Mouse (Mus musculus): Measurements from ENCODE around the gene Zfp746. TPM values are rescaled to one million over a fixed set of nuclear protein-coding genes. Genes with fewer than 3 reads are reported as not detected.

Zfp746 gene
- polyA plus RNA-seq, 1 experiment from 2014 or later, result 23.4 TPM

- H3K27me3 ChIP-seq (ENCODE audit: control insufficient read depth, insufficient read depth, low read length), result no peaks in the 10 kb centered on the region; the same call in 1 of the 2 replicates
- peaks cover 7% of the 10 kb centered on the region; the same call in 1 of the 2 replicates for H3K9me3 ChIP-seq (ENCODE audit: control insufficient read depth, low read length)
- ATAC-seq (replicated peaks; ENCODE audit: low FRiP score) (0 out of 2 replicates have a peak, but pooled peaks have one; percentile 27), DNase-seq (ENCODE audit: low spot score) (no peak)
- no peak overlapping the region for H3K27ac ChIP-seq (ENCODE audit: low read depth, low read length)
- H3K9ac ChIP-seq (ENCODE audit: low read length), result no peak overlapping the region
- no peak overlapping the region for H3K4me3 ChIP-seq (ENCODE audit: low read depth, low read length)
- H3K4me2 ChIP-seq (ENCODE audit: low read depth, low read length, severe bottlenecking), result no peak overlapping the region
- peaks cover 30% of the 10 kb centered on the region for H3K36me3 ChIP-seq (ENCODE audit: control insufficient read depth, insufficient read depth, low read length)
- no peaks in the 10 kb centered on the region for H3K4me1 ChIP-seq (replicated peaks; ENCODE audit: control insufficient read depth, insufficient read depth, low read length)
- 66% methylated on average over 43 of the region's 43 CpGs for WGBS
These were observed 61.9 kb downstream of the Zfp746 start for GRCm38 (mm10) chr6:48024330-48024993.

DNA sequence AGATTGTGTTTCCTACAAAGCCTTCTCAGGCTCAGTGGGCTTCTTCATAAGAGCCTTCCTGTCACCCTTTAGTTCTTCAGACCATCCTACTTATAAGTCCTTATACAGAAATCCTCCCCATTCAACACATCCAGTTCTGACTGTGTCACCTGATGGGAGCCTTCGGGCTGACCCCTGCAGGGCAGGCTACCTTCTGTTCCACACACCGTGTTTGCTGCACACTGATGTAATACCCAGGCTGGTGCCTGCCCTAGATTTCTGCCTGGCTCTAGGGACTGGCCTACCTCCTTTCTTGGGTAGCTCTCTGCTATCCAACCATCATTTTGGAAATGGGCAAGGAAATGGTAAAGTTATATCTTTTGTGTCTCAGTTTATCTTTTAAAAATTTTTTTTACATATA, 63.7 kb downstream of the Zfp746 start:
- DNase-seq (ENCODE audit: low spot score), result no peak
- Histone ChIP-seq H3K4me3 (ENCODE audit: low read depth, low read length) (no peak overlapping the region), H3K9ac (ENCODE audit: low read length) (no peak overlapping the region), H3K4me1 (replicated peaks; ENCODE audit: control insufficient read depth, insufficient read depth, low read length) (no peaks in the 10 kb centered on the region), H3K36me3 (ENCODE audit: control insufficient read depth, insufficient read depth, low read length) (peaks cover 25% of the 10 kb centered on the region), H3K9me3 (ENCODE audit: control insufficient read depth, low read length) (peaks cover 7% of the 10 kb centered on the region; the same call in 1 of the 2 replicates), H3K27me3 (ENCODE audit: control insufficient read depth, insufficient read depth, low read length) (no peaks in the 10 kb centered on the region; the same call in 1 of the 2 replicates), H3K4me2 (ENCODE audit: low read depth, low read length, severe bottlenecking) (no peak overlapping the region), H3K27ac (ENCODE audit: low read depth, low read length) (no peak overlapping the region)
- ATAC-seq (replicated peaks; ENCODE audit: low FRiP score), result no peak
- 84% methylated on average over 2 of the region's 2 CpGs for WGBS

DNA sequence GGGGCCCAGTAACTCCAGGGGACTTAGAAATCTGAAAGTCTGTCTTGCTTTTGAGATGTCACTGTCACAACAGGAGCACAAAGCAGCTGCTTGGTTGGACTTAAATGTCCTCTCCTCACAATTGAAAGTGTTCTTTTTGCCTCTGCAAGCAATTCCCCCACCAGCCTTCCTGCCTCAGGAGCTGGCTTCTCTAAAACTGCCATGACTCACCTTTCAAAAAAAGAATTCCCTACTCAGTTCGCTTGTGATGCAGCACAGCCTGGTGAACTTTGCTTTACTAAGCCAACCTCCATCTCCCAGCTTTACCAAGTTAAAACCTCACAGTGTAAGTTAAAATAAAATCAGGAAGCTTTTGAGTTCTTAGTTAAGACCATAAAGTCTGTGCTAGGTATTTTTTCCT, 64.7 kb downstream of the Zfp746 start:
- Histone ChIP-seq H3K27me3 (ENCODE audit: control insufficient read depth, insufficient read depth, low read length) (no peaks in the 10 kb centered on the region; the same call in 1 of the 2 replicates), H3K27ac (ENCODE audit: low read depth, low read length) (no peak overlapping the region), H3K4me1 (replicated peaks; ENCODE audit: control insufficient read depth, insufficient read depth, low read length) (no peaks in the 10 kb centered on the region), H3K9ac (ENCODE audit: low read length) (no peak overlapping the region), H3K9me3 (ENCODE audit: control insufficient read depth, low read length) (peaks cover 7% of the 10 kb centered on the region; the same call in 1 of the 2 replicates), H3K36me3 (ENCODE audit: control insufficient read depth, insufficient read depth, low read length) (peaks cover 22% of the 10 kb centered on the region), H3K4me2 (ENCODE audit: low read depth, low read length, severe bottlenecking) (no peak overlapping the region), H3K4me3 (ENCODE audit: low read depth, low read length) (no peak overlapping the region)
- no peak for ATAC-seq (replicated peaks; ENCODE audit: low FRiP score)
- no peak for DNase-seq (ENCODE audit: low spot score)
- WGBS, result 75% methylated on average over 1 of the region's 1 CpGs

DNA sequence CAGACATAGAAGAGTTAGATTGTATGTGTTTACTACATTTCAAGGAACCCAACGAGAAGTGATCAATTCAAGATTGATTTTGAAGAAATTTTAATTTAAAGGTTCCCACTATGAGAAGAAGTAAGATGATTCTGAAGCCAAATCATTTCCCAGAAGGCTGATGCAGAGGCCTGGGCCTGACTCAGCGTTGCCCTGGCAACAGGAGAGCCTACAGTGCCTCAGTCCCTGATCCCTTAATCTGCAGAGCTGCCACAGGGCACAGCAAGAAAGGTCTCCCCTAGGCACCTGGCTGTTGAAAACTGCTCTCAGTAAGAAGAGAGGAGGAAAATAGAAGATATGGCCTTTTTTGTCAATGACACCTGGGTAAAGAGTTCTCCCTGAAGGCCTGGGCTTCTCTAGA, 66.4 kb downstream of the Zfp746 start:
- Histone ChIP-seq H3K27me3 (ENCODE audit: control insufficient read depth, insufficient read depth, low read length) (no peaks in the 10 kb centered on the region; the same call in 1 of the 2 replicates), H3K4me2 (ENCODE audit: low read depth, low read length, severe bottlenecking) (no peak overlapping the region), H3K27ac (ENCODE audit: low read depth, low read length) (no peak overlapping the region), H3K9ac (ENCODE audit: low read length) (no peak overlapping the region), H3K4me3 (ENCODE audit: low read depth, low read length) (no peak overlapping the region), H3K36me3 (ENCODE audit: control insufficient read depth, insufficient read depth, low read length) (peaks cover 10% of the 10 kb centered on the region), H3K9me3 (ENCODE audit: control insufficient read depth, low read length) (peaks cover 4% of the 10 kb centered on the region; the same call in 1 of the 2 replicates), H3K4me1 (replicated peaks; ENCODE audit: control insufficient read depth, insufficient read depth, low read length) (no peaks in the 10 kb centered on the region)
- DNase-seq (ENCODE audit: low spot score), result no peak
- WGBS, result 64% methylated on average over 2 of the region's 2 CpGs
- no peak for ATAC-seq (replicated peaks; ENCODE audit: low FRiP score)

GRCm38 (mm10) chr6:48016841-48017240, 69.6 kb downstream of the Zfp746 start:
- Histone ChIP-seq H3K27me3 (ENCODE audit: control insufficient read depth, insufficient read depth, low read length) (no peaks in the 10 kb centered on the region), H3K4me3 (ENCODE audit: low read depth, low read length) (no peak overlapping the region), H3K9ac (ENCODE audit: low read length) (no peak overlapping the region), H3K4me1 (replicated peaks; ENCODE audit: control insufficient read depth, insufficient read depth, low read length) (no peaks in the 10 kb centered on the region), H3K36me3 (ENCODE audit: control insufficient read depth, insufficient read depth, low read length) (no peaks in the 10 kb centered on the region; the same call in 1 of the 2 replicates), H3K4me2 (ENCODE audit: low read depth, low read length, severe bottlenecking) (no peak overlapping the region), H3K27ac (ENCODE audit: low read depth, low read length) (no peak overlapping the region), H3K9me3 (ENCODE audit: control insufficient read depth, low read length) (no peaks in the 10 kb centered on the region)
- DNase-seq (ENCODE audit: low spot score) (no peak), ATAC-seq (replicated peaks; ENCODE audit: low FRiP score) (0 out of 2 replicates have a peak, but pooled peaks have one; percentile 14)
- WGBS, result 91% methylated on average over 9 of the region's 9 CpGs

DNA sequence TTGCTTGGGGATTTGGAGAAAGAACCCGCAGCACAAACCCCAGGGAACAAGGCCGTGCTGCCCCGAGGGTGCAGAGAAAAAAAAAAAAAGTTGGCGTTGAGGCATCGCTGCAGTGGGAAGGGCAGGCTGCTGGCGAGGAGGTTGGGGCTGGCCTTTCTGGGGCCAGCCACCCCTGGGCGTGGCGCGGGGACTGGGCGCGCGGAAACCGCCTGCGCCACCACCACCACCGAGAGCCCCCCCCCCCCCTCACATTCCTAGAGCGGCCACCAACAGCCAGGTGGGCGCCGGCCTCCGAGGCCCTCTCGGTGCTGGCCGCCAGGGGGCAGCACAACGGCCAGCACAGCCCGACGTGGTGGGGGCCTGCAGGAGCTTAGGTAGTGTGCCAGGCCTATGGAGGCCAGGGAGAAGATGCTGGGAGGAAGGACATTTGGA, 70.3 kb downstream of the Zfp746 start:
- peak; percentile 96 for ATAC-seq (replicated peaks; ENCODE audit: low FRiP score)

More for the DNA sequence above, 70.3 kb downstream of the Zfp746 start:
- H3K4me1 ChIP-seq (replicated peaks; ENCODE audit: control insufficient read depth, insufficient read depth, low read length), result no peaks in the 10 kb centered on the region
- H3K9me3 ChIP-seq (ENCODE audit: control insufficient read depth, low read length), result no peaks in the 10 kb centered on the region
- no peaks in the 10 kb centered on the region for H3K27me3 ChIP-seq (ENCODE audit: control insufficient read depth, insufficient read depth, low read length)
- WGBS, result 2% methylated on average over 17 of the region's 24 CpGs
- no peaks in the 10 kb centered on the region; the same call in 1 of the 2 replicates for H3K36me3 ChIP-seq (ENCODE audit: control insufficient read depth, insufficient read depth, low read length)
- peak; percentile 91 for DNase-seq (ENCODE audit: low spot score)
- H3K27ac ChIP-seq (ENCODE audit: low read depth, low read length), result no peak overlapping the region
- peak overlapping the region; percentile 58 for H3K9ac ChIP-seq (ENCODE audit: low read length)
- H3K4me2 ChIP-seq (ENCODE audit: low read depth, low read length, severe bottlenecking), result peak overlapping the region; percentile 65
- peak overlapping the region; percentile 34 for H3K4me3 ChIP-seq (ENCODE audit: low read depth, low read length)

Small RNAs within 50 kb of the gene (microRNA-seq; reads per million reads assigned to microRNA genes)
- not detected for gene Gm24563 (ENCODE audit: insufficient number of aligned reads)

Other genes with a start within 250 kb of the Zfp746 start
- gene Zfp282, start 209.4 kb downstream of the Zfp746 start, polyA plus RNA-seq (2014; fragmentation: Nextera tagmentation; extraction: Ambion mirVana), result 17.8 and 19.4 TPM in 2 replicates
- 15.9 and 17.5 TPM in 2 replicates for gene Zfp212, start 166.1 kb downstream of the Zfp746 start, polyA plus RNA-seq (2014; fragmentation: Nextera tagmentation; extraction: Ambion mirVana)
- gene Zfp956, start 133.2 kb downstream of the Zfp746 start, polyA plus RNA-seq (2014; fragmentation: Nextera tagmentation; extraction: Ambion mirVana), result 7.5 and 7.9 TPM in 2 replicates
- 10.8 and 12.3 TPM in 2 replicates for gene Zfp777, start 37.7 kb downstream of the Zfp746 start, polyA plus RNA-seq (2014; fragmentation: Nextera tagmentation; extraction: Ambion mirVana)

Measured in forebrain, embryonic 11.5 days (tissue).